Mouse (Mus musculus): ENCODE measurements around the gene Wfikkn2. TPM values are rescaled to one million over a fixed set of nuclear protein-coding genes. Genes with fewer than 3 reads are reported as not detected.

The Wfikkn2 gene
- total RNA-seq (2023): not detected

DNA sequence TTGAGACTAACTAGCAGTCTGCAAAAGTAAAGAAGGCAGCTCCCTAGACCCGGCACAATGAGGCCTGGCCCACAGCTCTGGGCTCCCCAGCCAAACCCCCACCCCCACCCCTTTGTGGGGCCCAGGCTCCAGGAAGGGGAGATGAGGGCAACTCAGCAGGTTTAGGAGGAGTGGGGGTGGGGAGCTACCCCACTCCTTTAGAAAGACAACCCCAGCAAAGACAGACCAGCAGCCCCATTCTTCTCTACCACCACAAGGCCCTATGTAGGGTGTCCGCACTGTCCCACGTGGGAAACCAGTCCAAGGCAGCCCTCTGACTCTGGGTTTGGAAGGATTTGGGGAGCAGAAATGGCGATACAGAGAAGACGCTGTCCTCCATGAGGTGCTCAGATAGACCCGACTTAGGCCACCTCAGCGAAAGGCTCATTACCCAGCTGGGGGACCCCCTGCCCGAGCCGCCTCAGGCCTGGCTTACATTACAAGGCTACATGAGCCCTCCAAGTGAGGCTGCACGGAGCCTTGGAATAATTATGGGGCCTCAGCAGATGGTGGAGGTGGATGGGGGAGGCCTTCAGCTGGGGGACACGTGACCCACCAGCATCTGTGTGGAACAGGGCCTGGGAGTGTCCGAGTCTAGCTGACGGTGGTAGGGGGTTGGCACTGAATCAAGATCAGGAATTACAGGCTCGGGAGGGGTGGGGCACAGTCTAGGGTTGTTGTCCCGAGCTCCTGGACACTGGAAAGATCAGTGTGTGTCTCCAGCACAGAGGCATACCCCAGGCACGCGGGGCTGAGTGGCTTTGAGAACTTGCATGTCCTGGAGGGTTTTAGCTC is at the start of gene Wfikkn2:
Gene Wfikkn2, minus strand, starts transcription at position 51 of the 834 bp plus-strand sequence.

DNA sequence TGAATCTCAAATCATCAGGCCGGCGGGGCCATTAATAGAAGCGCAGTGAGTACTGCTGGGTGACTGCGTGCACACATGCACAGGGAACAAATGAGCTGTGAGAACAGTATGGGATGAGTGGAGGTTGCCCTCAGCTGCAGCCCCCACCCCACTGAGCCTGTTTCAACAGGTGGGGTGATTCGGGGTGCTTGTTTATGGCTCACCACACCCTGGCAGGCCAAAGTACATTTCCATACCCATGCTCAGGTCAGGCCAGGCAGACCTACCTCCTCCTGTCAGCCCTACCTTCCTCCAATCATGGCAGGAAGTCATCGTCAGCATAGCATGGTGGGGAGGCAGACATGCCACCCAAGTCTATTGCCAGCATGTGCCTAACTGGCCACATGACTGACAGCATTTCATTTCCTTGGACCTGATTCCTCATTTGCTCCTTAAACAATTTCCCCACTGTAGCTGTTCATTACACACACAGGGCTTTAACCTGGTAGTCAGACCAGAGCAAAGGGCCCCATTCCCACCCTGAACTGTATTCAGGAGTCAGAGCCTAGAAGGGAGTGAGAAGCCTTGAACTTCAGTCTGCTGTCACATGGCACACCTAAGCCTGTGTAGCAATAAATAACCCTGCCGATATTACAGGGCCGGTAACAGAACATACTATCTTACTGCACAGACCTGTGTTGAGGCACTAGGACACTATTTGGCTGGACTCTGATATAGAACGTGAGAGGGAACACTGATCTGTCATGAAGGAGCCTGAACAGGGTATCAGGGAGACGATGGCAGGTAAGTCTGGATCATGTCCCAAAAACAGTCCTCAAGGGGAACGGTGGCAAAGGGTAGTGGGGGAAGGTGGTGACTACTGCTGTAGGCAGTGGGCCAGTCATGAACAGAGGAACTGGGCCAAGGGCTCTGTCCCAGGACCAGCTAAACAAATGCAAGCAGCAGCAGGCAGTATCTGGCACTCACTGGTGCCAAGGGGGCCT is 35.7 kb upstream of the Wfikkn2 start, which contains the start of gene Gm21885:
Gene Gm21885, plus strand, starts transcription at position 675 of the 983 bp plus-strand sequence.

DNA sequence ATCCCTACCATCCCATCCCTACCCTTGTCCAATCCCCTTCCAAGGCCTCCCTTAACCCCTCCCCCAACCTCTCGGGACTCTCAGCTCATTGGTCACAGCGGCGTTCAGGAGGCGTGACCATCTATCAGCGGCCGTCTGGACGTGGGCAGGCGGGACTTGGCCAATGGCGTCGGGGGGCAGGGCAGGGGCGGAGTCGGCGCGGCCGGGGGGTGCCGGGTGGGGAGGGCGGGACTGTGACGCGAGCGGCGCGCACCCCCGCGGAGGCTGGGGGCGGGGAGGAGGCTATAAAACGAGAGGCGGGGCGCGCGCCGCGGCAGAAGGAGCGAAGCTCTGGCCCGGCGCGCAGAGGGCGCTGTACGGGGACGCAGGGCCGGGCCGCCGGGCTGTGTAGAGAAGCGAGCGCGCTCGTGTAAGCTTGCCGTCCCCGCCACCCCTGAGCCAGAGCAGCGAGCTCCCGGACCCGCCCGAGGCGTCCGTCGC is 34.6 kb downstream of the Wfikkn2 start, which contains the start of gene Tob1:
Gene Tob1, plus strand, starts transcription at position 331 of the 480 bp plus-strand sequence.

Other genes starting within 250 kb of the Wfikkn2 start
- 10 to 100 TPM; 88.7 to 93.4 TPM for gene Spag9, start 249.9 kb downstream of the Wfikkn2 start, total RNA-seq (2023)
- 10 to 100 TPM; 66.2 to 79.5 TPM for gene Tob1, start 34.6 kb downstream of the Wfikkn2 start, total RNA-seq (2023)
- not detected for gene Gm21885, start 35.9 kb upstream of the Wfikkn2 start, total RNA-seq (2023)
- gene Luc7l3, start 76.0 kb upstream of the Wfikkn2 start, total RNA-seq (2023): 10 to 100 TPM; 33.6 to 38.0 TPM
- gene Ankrd40, start 82.0 kb upstream of the Wfikkn2 start, total RNA-seq (2023): 10 to 100 TPM; 26.1 to 29.0 TPM
- 1 to 10 TPM; 2.4 to 4.8 TPM for gene Abcc3, start 147.0 kb upstream of the Wfikkn2 start, total RNA-seq (2023)
- gene Cacna1g, start 228.2 kb upstream of the Wfikkn2 start, total RNA-seq (2023): 1 to 10 TPM; 2.0 to 4.4 TPM
- gene Spata20, start 240.2 kb upstream of the Wfikkn2 start, total RNA-seq (2023): not detected

All from neutrophil, adult 83 days (primary cell).